Mouse (Mus musculus) left cerebral cortex, postnatal 25 days (tissue): ENCODE measurements around the gene Gm29797. TPM values are rescaled to one million over a fixed set of nuclear protein-coding genes. Genes with fewer than 3 reads are reported as not detected.

Experiments
- DNase-seq, 2 experiments: peaks; one replicate each; pipeline ENCODE4 v3.0.0; 2022; ENCODE audit warnings: low spot score in 2 of 2, mixed read lengths in 1 of 2
- intact Hi-C: fragments of 180-260 bp; cut with DNase I; formaldehyde crosslinking; loops from one replicate; pipeline ENCODE4 v1.15.1; 2025
- total RNA-seq, 2 experiments: library from RNA; stranded (reverse); gene quantifications; 2 replicates each; pipeline ENCODE4 v1.2.3; 2021

Gene Gm29797
- total RNA-seq, 2 experiments from 2014 or later, result not detected

DNA sequence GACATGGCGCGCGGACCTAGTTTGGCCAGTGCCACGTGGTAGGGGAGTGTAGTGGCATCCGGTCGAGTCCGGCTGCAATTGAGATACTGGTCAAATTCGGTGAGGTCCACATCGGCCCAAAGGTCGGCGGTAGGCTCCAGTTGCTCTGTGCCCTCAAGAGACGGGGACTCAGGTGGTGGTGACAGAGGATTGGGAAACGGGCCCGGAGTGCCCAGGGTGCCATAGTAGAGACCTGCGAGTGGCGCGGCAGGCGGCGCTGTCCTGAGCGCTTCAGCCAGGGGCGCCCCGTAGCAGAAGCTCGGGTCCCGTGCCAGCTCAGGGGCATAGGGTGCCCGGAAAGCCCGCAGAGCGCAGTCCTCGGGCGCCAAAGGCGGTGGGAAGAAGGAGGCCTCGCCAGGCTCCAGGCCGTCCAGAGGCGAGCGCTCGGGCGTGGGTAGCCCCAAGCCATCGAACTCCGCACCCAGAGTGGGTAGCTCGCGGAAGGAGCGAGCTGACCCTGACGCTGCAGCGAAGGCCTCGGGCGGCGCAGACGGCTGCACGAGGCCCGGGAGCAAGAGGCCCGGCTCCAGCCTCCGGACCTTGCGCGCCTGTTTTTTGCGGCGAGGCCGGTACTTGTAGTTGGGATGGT is 13.6 kb downstream of the Gm29797 start:
- DNase-seq, result no peak
- intact Hi-C loops, result loop anchor here (10.0 kb wide), 1 partner anchor 146 kb away; the partner anchor contains the start of gene Dnajc5

GRCm38 (mm10) chr2:181670913-181671311 is 14.1 kb downstream of the Gm29797 start:
- DNase-seq, result no peak
- intact Hi-C loops, result loop anchor here (10.0 kb wide), 1 partner anchor 146 kb away; the partner anchor contains the start of gene Dnajc5

GRCm38 (mm10) chr2:181671326-181671725 is 14.5 kb downstream of the Gm29797 start, which contains the start of gene Sox18:
Gene Sox18 (minus strand): TSS chr2:181671640.
- intact Hi-C loops, result loop anchor here (10.0 kb wide), 1 partner anchor 147 kb away; the partner anchor contains the start of gene Dnajc5
- no peak for DNase-seq

- intact Hi-C loops, result loop anchor here (10.0 kb wide), 1 partner anchor 147 kb away; the partner anchor contains the start of gene Dnajc5
- no peak for DNase-seq
Measured at GRCm38 (mm10) chr2:181671984-181672383, 15.2 kb downstream of the Gm29797 start.

GRCm38 (mm10) chr2:181673501-181673900 is 16.7 kb downstream of the Gm29797 start:
- no peak for DNase-seq
- intact Hi-C loops, result loop anchor here (10.0 kb wide), 1 partner anchor 149 kb away; the partner anchor contains the start of gene Dnajc5

DNA sequence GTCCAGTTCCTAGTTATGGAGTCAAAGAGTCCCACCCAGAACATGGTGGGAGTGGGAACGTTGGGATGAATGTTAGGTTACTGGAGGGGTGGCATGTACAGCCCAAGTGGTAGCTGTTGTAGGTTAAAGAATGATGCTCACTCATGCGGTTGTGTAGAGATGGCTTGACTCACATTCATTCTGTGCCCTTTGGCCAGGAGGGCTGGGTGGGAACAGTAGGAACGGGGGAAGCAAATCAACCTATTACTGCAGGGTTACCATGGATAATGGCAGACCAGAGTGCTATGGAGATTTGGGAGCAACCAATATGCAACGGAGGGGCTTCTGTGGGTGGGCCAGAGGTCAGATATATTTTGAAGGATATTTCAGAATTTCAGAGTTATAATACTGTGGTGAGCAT is 18.1 kb downstream of the Gm29797 start:
- intact Hi-C loops, result loop anchor here (10.0 kb wide), 1 partner anchor 150 kb away; the partner anchor contains the start of gene Dnajc5
- DNase-seq, result no peak

GRCm38 (mm10) chr2:181675454-181675853 is 18.6 kb downstream of the Gm29797 start:
- peak in 1 of 2 experiments; percentile 38 for DNase-seq
- intact Hi-C loops, result loop anchor here (10.0 kb wide), 1 partner anchor 151 kb away; the partner anchor contains the start of gene Dnajc5

- intact Hi-C loops, result loop anchor here (10.0 kb wide), 1 partner anchor 152 kb away; the partner anchor contains the start of gene Dnajc5
- no peak for DNase-seq
Measured at GRCm38 (mm10) chr2:181676424-181676823, 19.6 kb downstream of the Gm29797 start.

GRCm38 (mm10) chr2:181677096-181677754 is 20.4 kb downstream of the Gm29797 start:
- no peak for DNase-seq
- intact Hi-C loops, result loop anchor here (10.0 kb wide), 1 partner anchor 152 kb away; the partner anchor contains the start of gene Dnajc5

GRCm38 (mm10) chr2:181677755-181678098 is 20.9 kb downstream of the Gm29797 start:
- intact Hi-C loops, result loop anchor here (2.0 to 10.0 kb wide), 2 partner anchors 19 to 153 kb away; partner anchors contain the start of gene Dnajc5

GRCm38 (mm10) chr2:181678780-181679179 is 21.9 kb downstream of the Gm29797 start:
- DNase-seq, result peak; percentile 80 to 88
- intact Hi-C loops, result loop anchor here (2.0 to 10.0 kb wide), 2 partner anchors 20 to 154 kb away; partner anchors contain the start of gene Dnajc5

More at GRCm38 (mm10) chr2:181677755-181678098, 20.9 kb downstream of the Gm29797 start:
- DNase-seq, result no peak

- peak; percentile 77 to 78 for DNase-seq
- intact Hi-C loops, result loop anchor here (2.0 to 10.0 kb wide), 3 partner anchors 21 to 155 kb away; partner anchors contain the start of gene Dnajc5
Measured at GRCm38 (mm10) chr2:181679951-181680715, 23.3 kb downstream of the Gm29797 start, which contains the start of gene Tcea2. Gene Tcea2 (plus strand): TSS chr2:181680310.

- intact Hi-C loops, result loop anchor here (2.0 kb wide), 1 partner anchor 80 kb away; no protein-coding TSS in a partner anchor
- DNase-seq, result peak in 1 of 2 experiments; percentile 58
Measured at GRCm38 (mm10) chr2:181680716-181681117, 23.9 kb downstream of the Gm29797 start.

DNA sequence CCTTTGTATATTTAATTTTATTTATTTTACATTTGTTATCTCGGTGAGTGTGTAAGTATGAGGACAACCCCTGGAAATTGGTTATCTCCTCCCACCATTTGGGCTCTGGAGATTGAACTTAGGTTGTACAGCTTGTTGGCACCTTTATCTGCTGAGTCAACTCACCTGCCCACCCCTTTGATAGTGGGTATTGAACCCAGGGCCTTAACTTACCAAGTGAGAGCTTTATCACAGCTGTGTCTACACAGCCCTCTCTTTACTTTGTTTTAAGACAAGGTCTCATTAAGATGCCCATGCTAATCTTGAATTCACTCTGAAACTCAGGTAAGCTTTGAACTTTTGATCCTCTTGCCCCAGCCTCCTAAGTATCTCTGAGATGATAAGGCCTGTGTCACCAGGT is 25.1 kb downstream of the Gm29797 start:
- intact Hi-C loops, result loop anchor here (2.0 kb wide), 1 partner anchor 81 kb away; no protein-coding TSS in a partner anchor
- no peak for DNase-seq

DNA sequence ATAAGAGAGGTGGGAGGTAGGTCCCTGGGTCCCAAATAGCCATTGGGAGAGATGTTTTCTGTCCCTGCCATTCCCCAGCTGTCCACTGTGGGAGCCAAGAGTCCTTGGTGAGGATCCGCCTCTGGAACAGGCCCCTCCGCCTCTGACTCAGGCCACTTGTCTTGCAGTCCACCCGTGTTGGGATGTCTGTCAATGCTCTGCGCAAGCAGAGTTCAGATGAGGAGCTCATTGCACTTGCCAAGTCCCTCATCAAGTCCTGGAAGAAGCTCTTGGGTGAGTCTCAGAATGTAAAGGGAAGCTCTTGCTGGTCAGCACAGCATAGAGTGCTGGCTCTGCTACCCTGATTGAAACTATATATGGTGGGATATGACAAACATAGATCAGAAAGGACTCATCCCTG is 26.5 kb downstream of the Gm29797 start:
- intact Hi-C loops, result no loop called here
- no peak for DNase-seq

DNA sequence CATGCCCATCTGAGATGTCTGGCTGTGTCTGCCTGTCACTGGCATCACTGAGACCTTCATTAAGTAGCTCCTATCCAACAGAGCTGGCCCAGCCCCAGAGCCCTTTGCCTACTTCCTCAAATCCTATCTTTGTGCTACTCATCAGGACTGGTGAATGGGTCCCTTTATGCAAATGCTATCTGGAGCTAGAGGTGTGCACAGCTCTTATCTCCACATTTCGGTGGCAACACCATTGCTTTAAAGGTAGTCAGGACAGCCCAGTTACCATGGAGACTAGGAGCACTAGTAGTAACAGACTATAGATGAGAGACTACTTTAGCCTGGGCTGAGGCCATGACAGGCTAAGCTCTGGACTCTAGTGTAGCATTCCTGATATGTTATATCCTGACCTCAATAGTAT is 27.9 kb downstream of the Gm29797 start:
- intact Hi-C loops, result no loop called here
- DNase-seq, result no peak

DNA sequence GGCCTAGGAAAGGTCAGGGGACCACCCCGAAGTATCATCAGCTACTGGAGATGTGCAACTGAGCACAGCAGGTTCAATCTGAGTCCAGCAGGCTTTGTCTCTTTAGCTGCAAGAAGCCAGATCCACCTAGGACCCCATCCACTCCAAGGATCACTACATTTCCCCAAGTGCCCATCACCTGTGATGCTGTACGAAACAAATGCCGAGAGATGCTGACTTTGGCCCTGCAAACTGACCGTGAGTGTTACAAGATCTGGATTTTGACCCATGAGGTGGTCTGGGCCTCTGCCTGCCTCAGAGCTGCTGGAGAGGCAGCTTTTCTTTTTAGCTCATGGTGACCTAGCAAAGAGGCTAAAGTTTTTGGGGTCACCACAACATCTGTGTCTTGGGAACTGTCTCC is 28.9 kb downstream of the Gm29797 start:
- no peak for DNase-seq
- intact Hi-C loops, result no loop called here

DNA sequence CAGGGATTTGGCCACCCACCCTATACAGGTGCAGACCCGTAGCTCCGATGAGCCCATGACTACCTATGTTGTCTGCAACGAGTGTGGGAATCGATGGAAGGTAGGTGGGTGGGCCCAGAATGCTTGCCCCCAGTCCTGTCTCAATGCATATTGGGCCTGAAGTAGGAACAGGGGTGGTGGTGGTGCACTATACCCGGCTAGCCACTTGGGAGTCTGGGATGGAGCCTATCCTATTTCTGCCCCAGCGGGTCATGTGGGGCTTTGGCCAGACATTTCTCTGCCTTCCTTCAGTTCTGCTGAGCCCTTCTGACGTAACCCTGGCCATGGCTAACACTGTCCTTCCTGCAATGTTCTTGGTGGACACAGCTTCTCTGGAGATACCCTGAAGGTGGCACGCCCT is 30.8 kb downstream of the Gm29797 start:
- intact Hi-C loops, result no loop called here
- DNase-seq, result no peak

DNA sequence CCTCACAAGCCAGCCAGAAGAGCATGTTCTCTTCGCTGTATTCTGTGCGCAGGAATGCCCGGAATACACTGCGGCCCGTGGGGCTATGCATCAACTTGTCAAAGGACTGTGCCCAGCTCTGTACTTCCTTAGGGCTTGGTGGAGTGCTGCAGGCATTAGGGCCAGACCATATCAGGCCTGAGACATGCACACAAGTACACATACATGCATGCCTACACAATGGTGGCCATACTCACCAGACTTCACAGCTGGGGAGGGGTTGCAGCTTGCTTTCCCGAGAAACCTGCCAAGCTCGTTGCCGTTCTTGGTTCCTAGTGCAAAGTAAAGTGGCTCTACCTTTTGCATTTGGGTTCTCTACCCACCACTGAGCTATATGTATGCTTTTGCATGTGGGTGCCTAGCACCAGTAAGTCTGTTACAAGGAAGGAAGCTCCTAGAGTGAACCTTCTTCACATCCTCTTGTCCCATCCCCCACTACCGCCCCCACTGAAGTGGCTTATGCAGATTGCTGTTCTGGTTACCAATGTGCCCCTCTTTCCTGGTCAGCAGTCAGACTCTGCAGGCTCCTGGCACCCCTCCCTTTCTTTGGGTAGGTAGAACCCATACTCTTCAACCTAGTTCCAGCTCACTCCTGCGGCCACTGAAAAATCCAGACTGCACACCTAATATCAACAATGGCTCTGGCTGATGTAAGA is 32.8 kb downstream of the Gm29797 start:
- intact Hi-C loops, result no loop called here
- DNase-seq, result peak in 1 of 2 experiments; percentile 62
